Mouse (Mus musculus) liver, embryonic 14.5 days (tissue): ENCODE data around the gene Ift46.

Experiments used
- CTCF ChIP-seq: IDR thresholded peaks from 2 replicates; pipeline ENCODE4 v1.5.1; 2016; ENCODE audit warnings: antibody characterized with exemption, low read depth, control low read depth
- EP300 ChIP-seq: IDR thresholded peaks from 2 replicates; pipeline ENCODE4 v1.6.1; 2016; ENCODE audit warnings: antibody characterized with exemption, low read depth

DNA sequence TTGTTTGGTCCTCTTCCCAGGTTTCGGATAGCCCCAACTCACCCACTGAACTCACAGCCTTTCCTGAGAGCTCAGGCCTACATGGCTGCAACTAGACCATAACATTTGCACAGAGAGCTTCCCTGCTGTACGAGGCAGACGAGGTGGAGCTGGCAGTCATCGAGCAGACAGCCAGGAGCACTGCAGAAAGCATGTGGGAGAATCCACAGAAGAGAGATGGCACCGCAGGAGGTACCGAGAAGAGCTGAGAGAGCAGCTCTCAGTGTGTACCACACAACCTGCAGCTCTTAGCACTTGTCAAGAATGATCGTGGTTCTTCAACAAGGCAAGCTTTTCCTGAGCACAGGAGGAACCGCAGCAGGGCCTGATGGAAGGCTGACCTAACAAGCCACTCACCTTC is 46.5 kb downstream of the Ift46 start:
- TF ChIP-seq CTCF (no peak), EP300 (no peak)
